Mouse (Mus musculus) neutrophil, adult 5-6 weeks (primary cell): ENCODE measurements around the gene Ttll12. TPM values are rescaled to one million over a fixed set of nuclear protein-coding genes. Genes with fewer than 3 reads are reported as not detected.

Experiments
- ATAC-seq: fragments of 151-379, 151-347 bp; 2 replicates; pipeline ENCODE4 v1.8.0; 2017; ENCODE audit warnings: mild to moderate bottlenecking, moderate TSS enrichment; ENCODE audit not compliant: insufficient number of reproducible peaks, poor library complexity, low FRiP score, severe bottlenecking; ENCODE audit errors: extremely low read depth
- total RNA-seq: library from RNA; stranded (forward); fragments of 200-1000 nt; gene quantifications from 2 replicates; pipeline ENCODE4 v1.2.3, GENCODE M21; 2017

Ttll12 gene
- total RNA-seq, 1 experiment from 2014 or later, result 4.5 TPM

DNA sequence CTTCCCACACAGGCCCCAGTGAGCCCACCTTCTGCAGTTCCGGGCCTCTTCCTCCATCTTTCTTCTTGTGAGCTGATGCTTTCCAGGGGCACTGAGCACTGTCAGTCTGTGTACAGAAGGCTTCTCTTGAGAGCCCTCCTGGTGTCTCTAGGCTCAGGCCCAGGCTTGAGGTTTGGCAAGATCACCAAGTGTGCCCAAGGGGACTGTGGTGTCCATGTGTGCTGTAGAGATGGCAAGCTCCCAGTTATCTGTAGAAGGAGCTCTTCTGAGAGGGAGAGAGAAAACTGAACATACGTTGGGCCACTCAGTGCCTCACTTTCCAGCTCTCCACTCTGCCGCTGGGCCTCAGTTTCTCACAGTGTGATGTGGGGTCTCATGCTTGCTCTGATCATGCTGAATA lies 27.2 kb downstream of the Ttll12 start:
- no peak for ATAC-seq

GRCm38 (mm10) chr15:83566006-83566405 lies 29.0 kb downstream of the Ttll12 start:
- no peak for ATAC-seq

DNA sequence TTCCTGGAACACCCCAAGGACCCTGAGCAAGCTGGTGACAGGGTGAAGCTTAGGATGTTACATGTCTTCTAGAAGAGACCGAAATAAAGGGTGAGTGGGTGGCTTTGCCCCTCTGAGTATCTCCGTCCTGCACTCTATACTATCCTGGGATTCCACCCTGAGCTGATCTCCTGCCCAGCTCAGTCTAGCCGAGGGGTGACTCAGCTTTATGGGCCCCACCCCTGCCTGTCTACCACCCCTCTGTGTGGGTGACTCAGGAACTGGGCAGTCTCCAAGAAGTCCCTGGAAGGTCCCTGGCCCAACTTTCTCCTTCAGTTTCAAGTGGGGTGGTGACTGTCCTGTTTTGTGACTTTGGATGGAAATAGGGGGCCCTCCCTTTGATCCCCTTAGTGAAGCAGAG lies 29.5 kb downstream of the Ttll12 start:
- ATAC-seq, result no peak

DNA sequence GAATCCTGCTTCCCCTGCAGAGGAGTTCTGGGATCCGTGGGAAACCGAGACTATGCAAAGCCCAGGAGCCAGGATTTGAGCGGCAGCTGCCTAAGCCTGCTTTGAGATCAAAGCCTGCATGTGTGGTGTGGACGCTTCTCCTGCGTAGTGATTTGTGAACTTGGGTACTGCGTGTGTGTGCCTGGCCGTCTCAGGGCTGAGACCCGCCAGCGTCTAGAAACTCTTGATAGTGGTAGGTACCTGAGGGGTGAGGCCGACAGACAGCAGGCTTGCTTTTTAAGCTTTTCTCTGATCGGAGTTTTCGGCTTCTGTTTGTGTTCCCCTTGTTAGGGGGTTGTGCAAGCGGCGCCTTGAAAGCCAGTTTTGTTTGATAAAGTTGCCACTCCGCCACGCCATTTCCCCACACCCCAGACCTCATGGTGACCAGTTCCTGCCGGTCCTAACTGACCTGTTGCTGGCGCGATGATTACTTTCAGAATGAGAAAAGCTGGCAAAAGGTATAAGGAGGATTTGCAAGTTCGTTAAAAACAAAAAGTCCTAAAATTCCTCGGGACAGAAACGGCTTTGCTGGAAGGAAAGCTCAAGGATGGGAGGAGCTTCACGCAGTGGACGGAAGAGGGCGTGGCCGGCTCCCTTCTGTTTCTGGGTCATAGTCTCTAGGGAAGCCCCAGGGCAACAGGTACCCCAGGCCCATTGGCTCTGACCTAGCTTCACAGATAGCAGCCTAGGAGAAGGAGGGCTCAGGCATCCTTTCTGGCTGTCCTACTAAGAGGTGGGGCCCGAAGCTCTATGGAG lies 30.9 kb downstream of the Ttll12 start:
- peak; percentile 39 for ATAC-seq

- peak; percentile 30 for ATAC-seq
Observed at GRCm38 (mm10) chr15:83563327-83563856, 31.6 kb downstream of the Ttll12 start, which contains the start of the genes Tspo and Mcat. Gene Tspo (plus strand): TSS chr15:83563592. Gene Mcat (minus strand): TSS chr15:83563787.

DNA sequence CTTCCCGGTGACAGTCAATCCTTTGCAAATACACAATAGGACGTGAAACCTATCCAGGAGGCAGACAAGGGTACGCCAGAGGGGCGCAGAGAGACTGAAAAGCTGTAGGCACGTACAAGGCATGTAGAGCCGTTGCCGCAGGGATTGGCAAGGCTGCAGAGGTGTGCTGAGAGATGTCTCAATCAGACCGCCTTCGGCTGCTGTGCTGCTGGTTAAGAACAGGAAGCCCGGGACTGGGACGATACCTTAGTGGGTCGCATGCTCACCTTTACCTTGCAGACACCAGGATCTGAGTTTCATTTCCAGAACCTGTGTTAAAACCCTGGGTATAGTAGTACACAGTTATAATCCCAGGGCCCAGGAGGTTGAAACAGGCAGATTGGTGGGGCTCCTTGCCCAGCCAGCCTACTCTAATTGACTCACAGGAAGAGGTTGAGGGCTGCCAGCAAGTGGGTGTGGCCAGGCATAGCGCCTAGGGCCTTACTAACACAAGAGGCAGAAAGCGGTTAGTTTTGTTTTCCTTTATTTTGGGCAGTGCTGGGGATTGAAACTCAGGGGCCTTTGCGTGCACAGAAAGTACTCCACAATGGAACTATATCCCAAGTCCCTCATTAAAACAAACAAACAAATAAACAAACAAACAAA lies 32.2 kb downstream of the Ttll12 start:
- ATAC-seq, result peak; percentile 63

DNA sequence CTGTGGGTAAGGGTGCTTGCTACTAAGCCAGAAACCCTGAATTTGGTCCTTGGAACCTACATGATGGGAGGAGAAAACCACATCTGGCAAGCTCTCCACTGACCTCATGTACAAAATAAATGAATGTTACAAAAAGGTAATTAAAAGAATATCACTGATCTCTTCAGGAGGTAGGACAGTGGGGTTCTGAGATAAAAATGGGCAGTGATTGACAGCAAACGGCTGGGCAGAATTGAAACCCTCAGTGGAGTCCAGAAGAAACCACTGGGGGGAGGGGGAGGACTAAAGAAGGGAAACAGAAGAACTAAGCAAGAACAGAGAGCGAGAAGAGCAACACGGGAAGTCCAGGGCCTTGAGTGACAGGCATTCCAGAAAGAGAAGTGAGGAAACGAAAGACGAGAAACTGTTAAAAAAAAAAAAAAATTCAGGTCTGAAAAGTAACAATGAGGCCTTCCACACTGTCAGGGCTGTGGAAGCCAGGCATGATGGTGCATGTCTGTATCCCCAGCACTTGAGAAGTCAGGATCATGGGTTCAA lies 33.9 kb downstream of the Ttll12 start:
- ATAC-seq, result no peak

- ATAC-seq, result peak; percentile 74
Observed at GRCm38 (mm10) chr15:83555161-83555974, 39.6 kb downstream of the Ttll12 start.

DNA sequence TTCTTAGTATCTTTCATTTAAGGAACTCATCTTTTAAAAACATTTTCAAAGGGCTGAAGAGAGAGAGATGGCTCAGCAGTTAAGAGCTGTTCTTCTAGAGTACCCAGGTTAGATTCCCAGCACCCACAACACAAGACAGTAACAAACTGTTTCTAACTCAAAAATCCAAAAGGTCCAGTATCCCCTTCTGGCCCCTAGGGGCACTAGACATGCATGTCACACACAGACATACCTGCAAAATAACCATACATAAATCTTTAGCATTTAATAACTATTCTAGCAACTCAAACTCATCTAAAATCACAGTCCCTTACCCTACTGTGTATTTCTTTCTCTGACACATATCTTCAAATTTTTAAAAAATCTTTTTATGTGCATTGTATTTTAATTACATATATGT lies 41.1 kb downstream of the Ttll12 start:
- ATAC-seq, result no peak

- no peak for ATAC-seq
Observed at GRCm38 (mm10) chr15:83550137-83550536, 44.8 kb downstream of the Ttll12 start.

DNA sequence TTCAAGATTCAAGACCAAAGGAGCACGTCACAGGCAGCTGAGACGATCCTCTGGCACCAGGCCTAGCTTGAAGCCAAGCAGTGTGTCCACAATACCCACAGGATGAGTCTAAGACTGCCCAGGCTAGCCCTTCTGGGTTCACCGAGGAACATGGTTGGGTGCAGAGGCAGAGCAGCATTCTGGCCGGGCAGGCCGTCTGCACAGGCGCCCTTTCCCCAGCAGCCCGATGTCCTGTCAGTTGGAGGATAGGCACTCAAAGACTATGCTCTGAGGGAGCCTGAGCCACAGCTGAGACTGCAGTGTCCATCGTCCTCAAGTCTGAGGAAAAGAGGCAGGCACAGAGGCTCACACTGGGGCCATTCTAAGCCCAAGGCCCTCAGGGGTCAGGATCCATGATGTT lies 47.8 kb downstream of the Ttll12 start:
- no peak for ATAC-seq

GRCm38 (mm10) chr15:83546029-83546428 lies 48.9 kb downstream of the Ttll12 start:
- ATAC-seq, result no peak

DNA sequence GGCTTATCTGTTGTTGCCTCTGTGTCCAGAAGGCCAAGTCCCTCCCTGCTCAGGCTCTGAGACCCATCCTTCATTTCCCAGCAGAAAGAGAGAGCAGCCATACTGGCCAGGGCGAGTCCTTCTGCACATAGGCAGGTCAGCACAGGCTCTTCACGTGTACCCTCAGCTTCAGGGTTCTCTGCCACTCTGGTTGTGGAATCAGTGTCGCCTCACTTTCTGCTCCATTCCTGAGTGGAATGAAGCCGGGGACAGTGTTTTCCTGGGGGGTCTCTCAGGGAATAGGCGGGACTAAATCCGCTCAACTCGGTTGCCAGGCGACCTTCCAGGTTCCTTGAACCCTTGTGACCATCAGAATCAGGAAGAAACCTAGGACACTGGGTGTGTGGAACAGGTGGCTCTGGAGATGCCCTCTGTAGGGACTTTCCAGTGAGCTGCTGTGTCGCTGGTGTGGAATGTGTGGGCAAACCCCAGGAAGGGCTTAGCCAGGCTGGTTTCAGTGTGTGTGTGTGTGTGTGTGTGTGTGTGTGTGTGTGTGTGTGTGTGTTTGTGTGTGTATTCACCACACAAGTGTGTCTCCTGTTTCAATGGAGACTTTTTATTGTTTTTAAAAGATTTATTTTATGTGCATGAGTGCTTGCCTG lies 53.2 kb downstream of the Ttll12 start:
- ATAC-seq, result no peak

- ATAC-seq, result no peak
Observed at GRCm38 (mm10) chr15:83539905-83540304, 55.1 kb downstream of the Ttll12 start.

DNA sequence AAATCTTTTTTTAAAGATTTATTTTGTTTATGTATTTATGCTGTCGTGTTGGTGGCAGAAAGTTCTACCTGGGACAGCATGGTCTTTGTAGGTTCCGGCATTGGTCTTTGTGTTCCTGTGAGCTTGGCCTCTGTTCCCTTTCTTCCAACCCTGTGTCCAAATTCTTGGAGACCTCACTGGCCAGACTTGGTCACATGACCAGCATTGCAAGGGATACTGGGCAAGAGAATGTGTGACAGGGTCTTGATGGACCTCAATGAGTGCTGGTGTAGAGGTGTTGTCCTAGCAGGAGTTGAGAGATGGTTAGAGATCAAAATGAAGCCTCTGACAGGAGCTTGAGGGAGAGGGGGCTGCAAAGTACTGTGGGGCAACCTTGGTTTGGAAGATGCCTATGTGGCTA lies 56.1 kb downstream of the Ttll12 start:
- ATAC-seq, result no peak

DNA sequence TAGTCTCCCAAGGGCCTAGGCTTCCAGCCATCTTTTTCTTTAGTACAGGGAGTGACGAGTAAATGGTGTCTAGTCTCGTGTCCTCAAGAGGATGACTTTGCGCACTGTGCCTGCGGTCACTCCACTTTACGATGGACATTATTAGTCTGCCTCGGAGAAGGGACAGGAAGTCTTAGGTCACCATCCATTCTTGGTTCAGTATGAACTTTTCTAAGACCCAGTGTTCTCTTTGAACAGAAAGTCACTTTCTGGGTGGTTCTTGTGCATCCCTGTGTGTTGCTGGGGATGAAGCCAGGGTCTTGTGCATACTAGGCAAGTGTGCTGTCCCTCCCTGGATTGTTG lies 59.1 kb downstream of the Ttll12 start:
- no peak for ATAC-seq

GRCm38 (mm10) chr15:83534960-83535889 lies 59.7 kb downstream of the Ttll12 start:
- no peak for ATAC-seq

- no peak for ATAC-seq
Observed at GRCm38 (mm10) chr15:83532606-83533005, 62.4 kb downstream of the Ttll12 start.
